Mouse (Mus musculus): Measurements from ENCODE around the gene Pgbd5. TPM values are rescaled to one million over a fixed set of nuclear protein-coding genes. Genes with fewer than 3 reads are reported as not detected.

Pgbd5 gene
- polyA plus RNA-seq, 1 experiment, result 184 TPM

DNA sequence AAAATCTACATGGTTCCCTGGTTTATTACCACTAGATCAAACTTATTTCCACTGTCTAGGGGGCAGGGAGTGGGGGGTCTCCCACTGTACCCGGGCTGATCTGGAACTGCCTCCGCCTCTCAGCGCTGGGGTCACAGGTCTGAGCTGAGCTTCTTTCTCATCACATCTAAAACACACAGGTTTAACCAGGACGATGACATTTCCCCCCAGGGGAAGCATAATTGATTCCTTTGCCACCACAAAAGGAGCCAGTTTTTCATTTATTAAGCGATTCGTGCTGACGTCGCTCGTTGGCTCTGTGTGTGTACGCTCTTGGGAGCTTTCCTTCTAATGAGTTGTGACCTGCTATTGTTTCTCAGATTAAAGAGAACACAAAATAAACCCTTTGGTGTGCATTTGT is 21.6 kb upstream of the Pgbd5 start:
- H3K27ac ChIP-seq (ENCODE audit: insufficient read depth, low read length), result no peak overlapping the region
- H3K4me1 ChIP-seq (ENCODE audit: control insufficient read depth, insufficient read depth, low read length), result peaks cover 8% of the 10 kb centered on the region
- no peak overlapping the region for H3K4me3 ChIP-seq (ENCODE audit: insufficient read depth, low read length)
- TF ChIP-seq CTCF (IDR thresholded peaks at IDR 0.05; ENCODE audit: extremely low read depth, insufficient read depth, low read length) (no peak), POLR2A (IDR thresholded peaks at IDR 0.05; ENCODE audit: extremely low read depth, insufficient read depth, low read length) (no peak)

DNA sequence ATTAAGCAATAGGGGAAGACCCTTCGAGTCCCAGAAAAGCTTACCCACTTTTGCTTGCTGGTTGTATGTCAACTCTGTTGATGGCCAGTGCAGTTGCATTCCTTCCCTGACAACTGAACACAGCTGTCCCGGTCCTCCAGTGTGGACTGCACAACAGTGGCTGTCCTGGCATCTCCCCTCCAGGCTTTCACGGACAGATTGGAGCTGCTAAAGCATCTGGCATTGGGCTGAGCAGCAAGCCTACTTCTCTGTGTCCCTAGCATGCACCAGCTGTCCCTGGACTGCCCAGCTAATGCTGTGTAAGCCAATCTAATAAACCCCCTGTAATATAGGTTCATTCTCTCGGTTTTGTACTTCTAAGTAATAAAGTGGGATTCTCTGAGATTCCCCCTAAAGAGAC is 21.2 kb upstream of the Pgbd5 start:
- H3K27ac ChIP-seq (ENCODE audit: insufficient read depth, low read length), result no peak overlapping the region
- no peak for TF ChIP-seq POLR2A (IDR thresholded peaks at IDR 0.05; ENCODE audit: extremely low read depth, insufficient read depth, low read length)
- TF ChIP-seq CTCF (IDR thresholded peaks at IDR 0.05; ENCODE audit: extremely low read depth, insufficient read depth, low read length), result no peak

DNA sequence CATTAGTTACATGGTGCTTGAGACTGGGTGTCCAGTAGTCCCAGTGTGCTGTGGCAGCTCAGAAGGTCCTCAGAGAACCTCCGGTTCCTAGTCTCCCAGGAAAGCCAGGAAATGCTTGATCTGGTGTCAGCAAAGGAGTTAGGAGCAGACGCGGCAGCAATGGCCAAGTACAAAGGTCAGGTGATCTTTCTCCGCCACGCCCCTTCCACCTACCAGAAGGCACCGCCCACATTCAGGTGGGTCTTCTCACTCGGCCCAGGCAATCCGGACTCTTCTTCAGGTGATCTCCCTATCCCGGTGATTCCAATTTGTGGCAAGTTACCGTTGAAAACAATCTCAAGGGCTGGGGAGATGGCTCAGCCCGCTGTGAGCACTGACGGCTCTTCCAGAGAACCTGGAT is 20.2 kb upstream of the Pgbd5 start:
- H3K4me1 ChIP-seq (ENCODE audit: control insufficient read depth, insufficient read depth, low read length), result peaks cover 9% of the 10 kb centered on the region
- no peak overlapping the region for H3K27ac ChIP-seq (ENCODE audit: insufficient read depth, low read length)
- TF ChIP-seq CTCF (IDR thresholded peaks at IDR 0.05; ENCODE audit: extremely low read depth, insufficient read depth, low read length) (no peak), POLR2A (IDR thresholded peaks at IDR 0.05; ENCODE audit: extremely low read depth, insufficient read depth, low read length) (no peak)
- no peak overlapping the region for H3K4me3 ChIP-seq (ENCODE audit: insufficient read depth, low read length)

More for the DNA sequence above, 21.2 kb upstream of the Pgbd5 start:
- H3K4me1 ChIP-seq (ENCODE audit: control insufficient read depth, insufficient read depth, low read length), result peaks cover 8% of the 10 kb centered on the region
- no peak overlapping the region for H3K4me3 ChIP-seq (ENCODE audit: insufficient read depth, low read length)

DNA sequence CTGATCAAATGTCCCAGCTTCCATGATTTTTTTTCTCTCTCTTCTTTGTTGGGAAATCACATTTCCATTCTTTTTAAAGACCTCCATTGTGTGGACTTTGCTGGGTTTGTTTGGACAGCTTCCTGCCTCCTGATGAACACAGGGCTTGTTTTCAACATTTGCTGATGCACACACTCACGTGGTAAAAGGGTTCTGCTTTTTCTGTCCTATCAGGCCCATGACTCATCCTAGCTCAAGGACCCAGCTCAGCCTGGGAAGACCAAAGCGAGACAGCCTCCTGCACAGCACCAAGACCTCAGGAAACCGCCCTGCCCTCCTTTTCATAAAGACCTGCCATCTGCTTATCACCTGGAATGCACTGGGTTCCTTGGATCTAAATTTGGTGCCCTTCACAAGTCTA is 15.9 kb upstream of the Pgbd5 start:
- peaks cover 2% of the 10 kb centered on the region for H3K4me1 ChIP-seq (ENCODE audit: control insufficient read depth, insufficient read depth, low read length)
- peak overlapping the region; percentile 79 for H3K27ac ChIP-seq (ENCODE audit: insufficient read depth, low read length)
- H3K4me3 ChIP-seq (ENCODE audit: insufficient read depth, low read length), result no peak overlapping the region
- TF ChIP-seq CTCF (IDR thresholded peaks at IDR 0.05; ENCODE audit: extremely low read depth, insufficient read depth, low read length) (no peak), POLR2A (IDR thresholded peaks at IDR 0.05; ENCODE audit: extremely low read depth, insufficient read depth, low read length) (no peak)

DNA sequence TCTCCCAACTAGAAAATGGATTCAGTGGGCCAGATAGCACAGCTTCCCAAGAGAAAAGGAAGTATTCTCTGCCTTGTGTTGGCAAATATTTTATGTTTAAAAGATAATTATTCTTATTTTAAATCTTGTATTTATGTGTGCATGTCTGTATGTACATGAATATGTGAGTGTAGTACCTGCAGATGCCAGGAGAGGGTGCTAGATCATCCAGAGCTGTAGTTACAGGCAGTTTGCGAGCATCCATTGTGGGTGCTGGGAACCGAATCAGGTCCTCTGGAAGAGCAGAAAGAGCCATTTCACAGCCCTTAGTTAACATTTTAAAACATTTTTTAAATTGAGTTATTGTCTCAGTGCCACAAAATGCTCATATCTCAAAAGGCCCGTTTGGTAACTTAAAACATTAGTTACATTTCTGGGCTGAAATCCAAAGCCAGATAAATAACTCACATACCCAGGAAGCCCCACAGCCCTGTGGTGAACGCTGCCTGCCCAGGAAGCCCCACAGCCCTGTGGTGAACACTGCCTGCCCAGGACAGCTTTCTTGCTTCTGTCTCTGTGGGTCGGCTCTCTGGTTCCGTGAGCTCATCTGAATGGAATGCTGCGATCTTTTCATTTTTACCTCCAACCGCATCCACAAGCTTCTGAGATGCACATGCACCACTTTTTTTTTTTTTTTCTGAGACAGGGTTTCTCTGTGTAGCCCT is 10.9 kb upstream of the Pgbd5 start:
- H3K27ac ChIP-seq (ENCODE audit: insufficient read depth, low read length), result no peak overlapping the region
- TF ChIP-seq POLR2A (IDR thresholded peaks at IDR 0.05; ENCODE audit: extremely low read depth, insufficient read depth, low read length), result no peak
- TF ChIP-seq CTCF (IDR thresholded peaks at IDR 0.05; ENCODE audit: extremely low read depth, insufficient read depth, low read length), result no peak

DNA sequence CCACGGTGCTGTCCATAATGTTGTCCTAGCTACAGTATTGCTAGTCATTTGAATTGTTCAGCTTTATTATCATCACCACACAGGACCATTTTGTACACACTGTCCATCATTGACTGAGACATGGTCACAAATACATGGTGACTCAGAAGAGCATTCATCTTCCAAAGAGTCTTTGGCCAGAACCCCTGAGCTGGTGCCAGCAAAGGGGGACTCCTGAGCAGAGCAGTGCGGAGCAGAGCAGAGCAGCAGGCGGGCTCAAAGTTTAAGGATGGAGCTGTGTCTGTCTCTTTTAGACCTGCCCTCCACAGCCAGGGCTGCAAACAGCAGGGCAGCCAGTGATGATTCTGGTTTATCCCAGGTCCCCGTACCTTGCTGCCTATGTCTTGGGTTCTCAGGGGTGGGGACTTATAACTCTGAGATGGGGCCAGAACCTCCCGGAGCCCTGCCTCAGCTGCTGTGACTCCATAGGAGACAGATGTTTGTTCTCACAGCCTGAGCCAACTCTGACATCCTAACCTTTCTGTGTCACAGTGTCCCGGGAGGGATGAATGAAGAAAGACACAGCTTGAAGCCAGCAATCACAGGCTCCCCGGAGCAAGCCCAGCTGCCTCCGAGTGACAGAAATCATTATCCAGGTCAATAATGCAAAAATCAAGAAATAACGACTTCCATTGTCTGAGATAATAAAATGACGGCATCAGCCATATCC is 9.7 kb upstream of the Pgbd5 start:
- peak overlapping the region; percentile 75; the same call in 1 of the 2 replicates for H3K27ac ChIP-seq (ENCODE audit: insufficient read depth, low read length)
- no peak overlapping the region for H3K4me3 ChIP-seq (ENCODE audit: insufficient read depth, low read length)
- no peaks in the 10 kb centered on the region for H3K4me1 ChIP-seq (ENCODE audit: control insufficient read depth, insufficient read depth, low read length)
- TF ChIP-seq POLR2A (IDR thresholded peaks at IDR 0.05; ENCODE audit: extremely low read depth, insufficient read depth, low read length) (no peak), CTCF (IDR thresholded peaks at IDR 0.05; ENCODE audit: extremely low read depth, insufficient read depth, low read length) (no peak)

More for the DNA sequence above, 10.9 kb upstream of the Pgbd5 start:
- peaks cover under 1% of the 10 kb centered on the region; the same call in 1 of the 2 replicates for H3K4me1 ChIP-seq (ENCODE audit: control insufficient read depth, insufficient read depth, low read length)
- no peak overlapping the region for H3K4me3 ChIP-seq (ENCODE audit: insufficient read depth, low read length)

DNA sequence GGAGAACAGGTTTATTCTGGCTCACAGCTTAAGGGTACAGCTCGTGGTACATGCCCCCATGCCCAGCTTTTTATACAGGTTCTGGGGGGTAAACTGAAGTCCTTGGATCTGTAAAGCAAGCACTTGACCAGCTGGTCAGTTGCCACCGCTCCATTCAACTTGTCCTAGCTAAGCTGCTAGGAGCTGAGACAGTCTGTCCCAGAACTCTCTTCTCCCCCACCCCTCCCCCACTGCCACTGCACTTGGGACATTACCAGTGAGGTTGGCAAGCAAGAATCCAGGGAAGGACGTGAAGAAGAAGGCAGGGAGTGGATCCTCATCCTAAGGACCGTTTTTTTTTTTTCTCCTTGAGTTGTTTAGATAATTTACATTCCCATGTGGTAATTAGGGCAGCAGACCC is 2.7 kb downstream of the Pgbd5 start:
- Histone ChIP-seq H3K27ac (ENCODE audit: insufficient read depth, low read length) (no peak overlapping the region), H3K4me1 (ENCODE audit: control insufficient read depth, insufficient read depth, low read length) (0 out of 2 replicates have a peak, but pooled peaks cover 3% of the 10 kb centered on the region), H3K4me3 (ENCODE audit: insufficient read depth, low read length) (no peak overlapping the region)
- TF ChIP-seq POLR2A (IDR thresholded peaks at IDR 0.05; ENCODE audit: extremely low read depth, insufficient read depth, low read length) (no peak), CTCF (IDR thresholded peaks at IDR 0.05; ENCODE audit: extremely low read depth, insufficient read depth, low read length) (no peak)

DNA sequence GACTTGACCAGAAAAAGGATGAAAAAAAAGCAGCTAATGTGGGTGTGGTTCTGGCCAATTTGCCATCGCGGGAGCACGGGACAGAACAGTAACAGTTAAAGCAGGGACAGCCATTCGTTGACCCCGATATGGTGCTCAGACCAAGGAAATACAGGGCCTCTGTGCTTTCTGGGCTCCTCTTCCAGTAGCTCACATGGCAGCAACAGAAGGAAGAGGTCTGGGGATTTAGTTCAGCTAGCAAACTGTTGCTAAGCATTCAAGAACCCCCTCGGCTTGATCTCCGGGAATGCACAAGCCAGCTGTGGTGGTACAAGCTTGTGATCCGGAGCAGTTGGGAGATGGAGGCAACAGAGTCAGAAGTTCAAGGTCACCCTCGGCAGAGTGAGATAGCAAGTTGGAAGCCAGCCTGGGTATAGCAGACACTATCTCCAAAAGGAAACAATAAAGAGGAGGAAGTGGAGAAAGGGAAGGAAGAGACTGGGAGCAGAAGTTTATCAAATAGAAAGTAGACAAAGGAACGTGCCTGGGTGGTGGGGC is 3.7 kb downstream of the Pgbd5 start:
- no peak for TF ChIP-seq CTCF (IDR thresholded peaks at IDR 0.05; ENCODE audit: extremely low read depth, insufficient read depth, low read length)
- TF ChIP-seq POLR2A (IDR thresholded peaks at IDR 0.05; ENCODE audit: extremely low read depth, insufficient read depth, low read length), result no peak
- Histone ChIP-seq H3K4me1 (ENCODE audit: control insufficient read depth, insufficient read depth, low read length) (0 out of 2 replicates have a peak, but pooled peaks cover 3% of the 10 kb centered on the region), H3K4me3 (ENCODE audit: insufficient read depth, low read length) (no peak overlapping the region), H3K27ac (ENCODE audit: insufficient read depth, low read length) (no peak overlapping the region)

DNA sequence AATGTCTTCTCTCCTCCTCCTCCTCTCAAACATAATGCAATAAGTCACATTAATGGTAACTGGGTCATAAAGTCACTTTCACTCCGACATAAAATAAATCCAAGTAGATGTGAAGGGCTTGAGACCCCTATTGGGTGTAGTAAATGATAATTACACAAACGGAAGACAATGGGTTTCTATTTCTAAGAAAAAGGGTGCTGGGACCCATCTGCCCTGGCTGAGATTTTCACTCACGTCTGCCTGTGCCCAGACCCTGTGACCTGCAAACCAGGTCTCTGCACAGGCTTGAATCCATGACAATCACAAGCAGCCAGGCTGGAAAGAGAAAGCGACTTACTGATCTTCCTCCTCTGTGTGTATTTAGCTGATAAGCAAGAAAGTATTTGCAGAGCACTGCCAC is 4.3 kb downstream of the Pgbd5 start:
- no peak overlapping the region for H3K4me3 ChIP-seq (ENCODE audit: insufficient read depth, low read length)
- H3K4me1 ChIP-seq (ENCODE audit: control insufficient read depth, insufficient read depth, low read length), result 0 out of 2 replicates have a peak, but pooled peaks cover 3% of the 10 kb centered on the region
- no peak overlapping the region for H3K27ac ChIP-seq (ENCODE audit: insufficient read depth, low read length)
- TF ChIP-seq POLR2A (IDR thresholded peaks at IDR 0.05; ENCODE audit: extremely low read depth, insufficient read depth, low read length), result no peak
